Mouse (Mus musculus) R1 (cell line): ENCODE measurements around the gene Olfr204.
"Not testable (repeated sequence)": the region's sequence is repeated elsewhere in the genome, so short reads cannot be mapped to it uniquely, and the experiment has no call there.

Experiments used
- DNase-seq: peaks from one replicate; pipeline ENCODE4 v3.0.0-alpha.2; 2018; ENCODE audit warnings: low read depth, low spot score

Gene Olfr204

GRCm38 (mm10) chr16:59318148-59318547 lies at the start of gene Olfr204:
Gene Olfr204, minus strand, starts transcription at chr16:59318248.
- DNase-seq: no peak

- DNase-seq: no peak
Observed at GRCm38 (mm10) chr16:59363893-59364292, 45.8 kb upstream of the Olfr204 start, which contains the start of gene Olfr209. Gene Olfr209, minus strand, starts transcription at chr16:59363993.

GRCm38 (mm10) chr16:59349146-59349545 lies 31.1 kb upstream of the Olfr204 start, which contains the start of gene Olfr206:
Gene Olfr206, minus strand, starts transcription at chr16:59349246.
- DNase-seq: no peak

- DNase-seq: no peak
Observed at GRCm38 (mm10) chr16:59331038-59331437, 13.0 kb upstream of the Olfr204 start, which contains the start of gene Olfr205. Gene Olfr205, minus strand, starts transcription at chr16:59331138.

- DNase-seq: not testable (repeated sequence)
Observed at GRCm38 (mm10) chr16:59323262-59323661, 5.2 kb upstream of the Olfr204 start.

- DNase-seq: no peak
Observed at GRCm38 (mm10) chr16:59298581-59298980, 19.5 kb downstream of the Olfr204 start, which contains the start of gene Olfr203. Gene Olfr203, plus strand, starts transcription at chr16:59298881.

- DNase-seq: not testable (repeated sequence)
Observed at GRCm38 (mm10) chr16:59287576-59287975, 30.5 kb downstream of the Olfr204 start.

GRCm38 (mm10) chr16:59286693-59287092 lies 31.4 kb downstream of the Olfr204 start, which contains the start of gene Olfr202:
Gene Olfr202, minus strand, starts transcription at chr16:59286793.
- no peak for DNase-seq

GRCm38 (mm10) chr16:59283476-59283875 lies 34.6 kb downstream of the Olfr204 start:
- no peak for DNase-seq

GRCm38 (mm10) chr16:59280542-59280941 lies 37.5 kb downstream of the Olfr204 start:
- DNase-seq: no peak

GRCm38 (mm10) chr16:59272532-59272931 lies 45.5 kb downstream of the Olfr204 start, which contains the start of gene Olfr201:
Gene Olfr201, minus strand, starts transcription at chr16:59272632.
- not testable (repeated sequence) for DNase-seq

GRCm38 (mm10) chr16:59269097-59269496 lies 49.0 kb downstream of the Olfr204 start:
- DNase-seq: not testable (repeated sequence)
